Mouse (Mus musculus): ENCODE results near the gene Gm10061.

- TF ChIP-seq CTCF (IDR thresholded peaks at IDR 0.05; ENCODE audit: low read depth) (no peak), EP300 (optimal IDR thresholded peaks at IDR 0.05) (no peak)
Observed at GRCm38 (mm10) chr16:89157652-89158051, 6.8 kb downstream of the Gm10061 start, which contains the start of gene Gm9789.

Data from stomach, postnatal 0 days (tissue).